Mouse (Mus musculus): ENCODE results near the gene Snrpd3. TPM values are rescaled to one million over a fixed set of nuclear protein-coding genes. Genes with fewer than 3 reads are reported as not detected.
"Not testable (repeated sequence)": the region's sequence is repeated elsewhere in the genome, so short reads cannot be mapped to it uniquely, and the experiment has no call there.

The Snrpd3 gene
- total and polyA plus RNA-seq, 2 experiments from 2014 or later: 17.2 to 137 TPM

DNA sequence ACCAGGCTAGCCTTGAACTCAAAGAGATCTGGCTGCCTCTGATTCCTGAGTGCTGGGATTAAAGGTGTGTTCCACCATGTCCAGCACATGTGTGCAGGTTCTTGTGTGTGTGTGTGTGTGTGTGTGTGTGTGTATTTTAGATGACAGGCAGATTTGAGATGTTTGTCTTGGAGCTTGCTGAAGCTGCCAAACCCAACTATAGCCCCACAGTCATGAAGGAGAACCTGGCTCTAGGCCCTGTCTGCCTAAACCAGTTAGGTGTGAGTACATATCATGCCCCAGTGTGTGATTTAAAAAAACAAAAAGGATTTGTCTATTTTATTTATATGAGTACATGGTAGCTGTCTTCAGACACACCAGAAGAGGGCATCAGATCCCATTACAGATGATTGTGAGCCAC is 21.4 kb upstream of the Snrpd3 start:
- no peak overlapping the region for H3K9ac ChIP-seq (replicated peaks; ENCODE audit: low read length, poor library complexity, severe bottlenecking)
- no peak overlapping the region for H3K27ac ChIP-seq (ENCODE audit: low read depth, low read length)
- H3K9me3 ChIP-seq (ENCODE audit: low read length): no peaks in the 10 kb centered on the region
- ATAC-seq (ENCODE audit: low FRiP score) (no peak), DNase-seq (ENCODE audit: low spot score) (no peak)
- H3K27me3 ChIP-seq (ENCODE audit: insufficient read depth, low read length): no peaks in the 10 kb centered on the region
- H3K36me3 ChIP-seq (ENCODE audit: insufficient read depth, low read length): no peaks in the 10 kb centered on the region
- H3K4me3 ChIP-seq (ENCODE audit: low read depth, low read length): no peak overlapping the region
- no peak overlapping the region for H3K4me2 ChIP-seq (ENCODE audit: low read depth, low read length, poor library complexity, severe bottlenecking)
- TF ChIP-seq CTCF (IDR thresholded peaks at IDR 0.05): no peak
- H3K4me1 ChIP-seq (ENCODE audit: insufficient read depth, low read length): no peaks in the 10 kb centered on the region

DNA sequence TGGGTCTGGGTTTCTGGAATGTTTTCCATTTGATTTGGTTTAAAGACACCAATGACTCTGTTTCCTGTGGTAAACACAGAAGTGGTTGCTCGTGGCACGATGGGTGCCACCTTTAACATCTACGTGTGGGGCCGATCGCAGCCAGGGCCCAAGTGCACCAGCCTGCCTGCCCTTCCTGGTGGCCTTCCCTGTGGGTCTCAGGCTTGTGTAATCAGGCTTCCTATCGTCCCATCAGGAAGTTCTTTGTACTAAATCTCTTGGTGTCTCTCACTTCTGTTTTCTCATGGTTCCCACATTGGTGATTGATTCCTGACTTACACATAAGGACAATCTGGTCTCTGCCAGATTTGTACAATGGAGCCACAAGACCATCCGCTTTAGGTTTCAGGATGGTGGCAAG is 18.1 kb upstream of the Snrpd3 start:
- not testable (repeated sequence) for H3K36me3 ChIP-seq (ENCODE audit: insufficient read depth, low read length); H3K4me3 ChIP-seq (ENCODE audit: low read depth, low read length); ATAC-seq (ENCODE audit: low FRiP score); H3K9ac ChIP-seq (replicated peaks; ENCODE audit: low read length, poor library complexity, severe bottlenecking); H3K27me3 ChIP-seq (ENCODE audit: insufficient read depth, low read length); DNase-seq (ENCODE audit: low spot score); H3K4me2 ChIP-seq (ENCODE audit: low read depth, low read length, poor library complexity, severe bottlenecking); H3K27ac ChIP-seq (ENCODE audit: low read depth, low read length); H3K9me3 ChIP-seq (ENCODE audit: low read length); H3K4me1 ChIP-seq (ENCODE audit: insufficient read depth, low read length)
- 89% methylated on average over 7 of the region's 7 CpGs for WGBS

DNA sequence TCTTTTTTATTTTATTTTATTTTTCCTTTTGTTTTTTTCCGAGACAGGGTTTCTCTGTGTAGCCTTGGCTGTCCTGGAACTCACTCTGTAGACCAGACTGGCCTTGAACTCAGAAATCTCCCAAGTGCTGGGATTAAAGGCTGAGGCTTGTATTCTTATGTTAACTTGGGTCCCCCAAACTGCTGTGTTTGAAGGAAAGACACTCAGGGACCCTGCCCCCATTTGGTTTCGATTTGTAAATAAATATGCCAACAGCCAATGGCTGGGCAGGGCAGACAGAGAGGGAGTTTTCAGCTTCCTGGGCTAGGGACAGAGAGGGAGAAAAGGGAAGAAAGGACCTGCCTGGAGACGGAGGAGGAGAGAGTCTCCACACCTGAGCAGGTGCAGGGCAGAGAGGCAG is 17.6 kb upstream of the Snrpd3 start:
- no peak overlapping the region for H3K27ac ChIP-seq (ENCODE audit: low read depth, low read length)
- no peaks in the 10 kb centered on the region for H3K4me1 ChIP-seq (ENCODE audit: insufficient read depth, low read length)
- H3K9me3 ChIP-seq (ENCODE audit: low read length): no peaks in the 10 kb centered on the region
- no peak for TF ChIP-seq CTCF (IDR thresholded peaks at IDR 0.05)
- no peak for ATAC-seq (ENCODE audit: low FRiP score)
- no peak overlapping the region for H3K4me2 ChIP-seq (ENCODE audit: low read depth, low read length, poor library complexity, severe bottlenecking)
- no peaks in the 10 kb centered on the region for H3K27me3 ChIP-seq (ENCODE audit: insufficient read depth, low read length)
- WGBS: 63% methylated on average over 3 of the region's 3 CpGs
- H3K36me3 ChIP-seq (ENCODE audit: insufficient read depth, low read length): peaks cover 3% of the 10 kb centered on the region; the same call in 1 of the 2 replicates
- no peak for DNase-seq (ENCODE audit: low spot score)
- H3K4me3 ChIP-seq (ENCODE audit: low read depth, low read length): no peak overlapping the region
- no peak overlapping the region for H3K9ac ChIP-seq (replicated peaks; ENCODE audit: low read length, poor library complexity, severe bottlenecking)

DNA sequence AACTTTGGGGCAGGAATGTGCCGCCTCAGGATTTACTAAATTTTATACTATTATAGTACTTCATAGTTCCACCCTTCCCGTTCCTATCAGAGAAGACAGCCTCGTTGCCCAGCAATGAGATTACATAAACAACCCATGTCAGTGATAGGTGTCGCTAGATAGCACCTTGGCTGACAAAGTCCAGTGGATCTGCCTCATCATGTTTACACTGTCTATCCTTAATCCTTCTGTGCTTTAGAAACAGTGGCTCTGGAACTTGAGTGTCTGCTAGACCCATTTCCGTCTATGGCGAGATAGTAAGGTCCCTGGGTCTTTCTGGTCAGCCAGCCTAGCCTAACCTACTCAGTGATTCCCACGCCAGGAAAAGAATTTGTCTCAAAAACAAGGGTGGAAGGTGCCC is 17.0 kb upstream of the Snrpd3 start:
- Histone ChIP-seq H3K4me2 (ENCODE audit: low read depth, low read length, poor library complexity, severe bottlenecking) (no peak overlapping the region), H3K4me1 (ENCODE audit: insufficient read depth, low read length) (no peaks in the 10 kb centered on the region), H3K27me3 (ENCODE audit: insufficient read depth, low read length) (no peaks in the 10 kb centered on the region), H3K9ac (replicated peaks; ENCODE audit: low read length, poor library complexity, severe bottlenecking) (no peak overlapping the region), H3K27ac (ENCODE audit: low read depth, low read length) (no peak overlapping the region), H3K9me3 (ENCODE audit: low read length) (no peaks in the 10 kb centered on the region), H3K4me3 (ENCODE audit: low read depth, low read length) (no peak overlapping the region), H3K36me3 (ENCODE audit: insufficient read depth, low read length) (peaks cover 3% of the 10 kb centered on the region; the same call in 1 of the 2 replicates)
- 77% methylated on average over 7 of the region's 7 CpGs for WGBS
- ATAC-seq (ENCODE audit: low FRiP score) (no peak), DNase-seq (ENCODE audit: low spot score) (no peak)
- TF ChIP-seq CTCF (IDR thresholded peaks at IDR 0.05): no peak

DNA sequence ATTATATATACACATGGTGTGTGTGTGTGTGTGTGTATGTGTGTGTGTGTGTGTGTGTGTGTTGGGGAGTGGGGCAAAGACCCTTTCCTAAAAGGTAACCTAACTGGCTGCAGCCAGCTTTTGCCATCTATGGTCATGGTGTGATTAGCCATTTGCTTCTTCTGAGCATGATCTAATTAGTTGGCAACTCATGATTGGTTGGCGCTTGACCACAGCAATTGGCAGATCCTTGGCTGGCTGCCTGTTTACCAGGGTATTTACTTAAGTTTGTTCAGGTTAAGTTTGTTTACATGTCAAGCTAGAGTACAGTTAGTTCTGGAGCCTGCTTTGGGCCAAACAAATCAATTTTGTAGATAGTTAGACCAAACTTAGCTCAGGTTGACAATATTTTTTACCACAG is 15.7 kb upstream of the Snrpd3 start:
- H3K4me3 ChIP-seq (ENCODE audit: low read depth, low read length): no peak overlapping the region
- no peak for DNase-seq (ENCODE audit: low spot score)
- no peaks in the 10 kb centered on the region for H3K4me1 ChIP-seq (ENCODE audit: insufficient read depth, low read length)
- TF ChIP-seq CTCF (IDR thresholded peaks at IDR 0.05): no peak
- H3K36me3 ChIP-seq (ENCODE audit: insufficient read depth, low read length): peaks cover 5% of the 10 kb centered on the region; the same call in 1 of the 2 replicates
- H3K9me3 ChIP-seq (ENCODE audit: low read length): no peaks in the 10 kb centered on the region
- no peak overlapping the region for H3K4me2 ChIP-seq (ENCODE audit: low read depth, low read length, poor library complexity, severe bottlenecking)
- H3K9ac ChIP-seq (replicated peaks; ENCODE audit: low read length, poor library complexity, severe bottlenecking): no peak overlapping the region
- no peaks in the 10 kb centered on the region for H3K27me3 ChIP-seq (ENCODE audit: insufficient read depth, low read length)
- ATAC-seq (ENCODE audit: low FRiP score): no peak
- WGBS: 100% methylated on average over 1 of the region's 1 CpGs
- H3K27ac ChIP-seq (ENCODE audit: low read depth, low read length): no peak overlapping the region

DNA sequence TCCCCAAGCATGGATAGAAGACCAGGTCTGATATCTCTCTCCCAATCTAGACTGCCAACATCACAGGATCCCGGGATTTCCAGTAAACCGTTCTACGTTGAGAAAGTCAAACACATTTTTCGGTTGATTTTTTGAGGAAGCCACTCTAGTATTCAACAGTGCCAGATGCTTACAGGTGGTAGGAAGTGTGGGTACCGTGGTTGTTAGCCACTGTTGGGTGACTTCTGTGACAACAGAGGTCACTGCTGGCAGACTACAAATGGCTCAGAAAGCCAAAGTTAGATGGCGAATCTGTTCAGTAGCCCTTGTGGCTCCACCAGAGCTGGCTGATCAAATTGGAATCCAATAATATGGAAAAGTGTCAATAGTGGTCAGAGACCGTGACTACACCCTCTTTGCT is 13.7 kb upstream of the Snrpd3 start:
- Histone ChIP-seq H3K9me3 (ENCODE audit: low read length) (no peaks in the 10 kb centered on the region), H3K4me1 (ENCODE audit: insufficient read depth, low read length) (no peaks in the 10 kb centered on the region), H3K9ac (replicated peaks; ENCODE audit: low read length, poor library complexity, severe bottlenecking) (no peak overlapping the region), H3K27me3 (ENCODE audit: insufficient read depth, low read length) (no peaks in the 10 kb centered on the region), H3K27ac (ENCODE audit: low read depth, low read length) (no peak overlapping the region), H3K4me3 (ENCODE audit: low read depth, low read length) (no peak overlapping the region), H3K36me3 (ENCODE audit: insufficient read depth, low read length) (peaks cover 22% of the 10 kb centered on the region), H3K4me2 (ENCODE audit: low read depth, low read length, poor library complexity, severe bottlenecking) (no peak overlapping the region)
- WGBS: 95% methylated on average over 7 of the region's 7 CpGs
- DNase-seq (ENCODE audit: low spot score): no peak
- no peak for TF ChIP-seq CTCF (IDR thresholded peaks at IDR 0.05)
- no peak for ATAC-seq (ENCODE audit: low FRiP score)

Data from midbrain, postnatal 0 days (tissue).